Mouse (Mus musculus): ENCODE results near the gene Hist1h3b. TPM values are rescaled to one million over a fixed set of nuclear protein-coding genes. Genes with fewer than 3 reads are reported as not detected.

Hist1h3b gene
- polyA plus RNA-seq, 2 experiments, result 6.5 to 52.4 TPM

GRCm38 (mm10) chr13:23756790-23757189 lies 4.7 kb downstream of the Hist1h3b start, which contains the start of gene Hist1h4b:
Gene Hist1h4b (plus strand): TSS chr13:23757013.
- no peaks in the 10 kb centered on the region for H3K9me3 ChIP-seq (ENCODE audit: control insufficient read depth, low read length)
- no peaks in the 10 kb centered on the region for H3K36me3 ChIP-seq (ENCODE audit: control insufficient read depth, insufficient read depth, low read length)
- TF ChIP-seq POLR2A (IDR thresholded peaks at IDR 0.05; ENCODE audit: borderline replicate concordance, extremely low read depth, insufficient read depth, insufficient read length), result peak; percentile 70; the same call in 1 of the 2 replicates
- H3K4me1 ChIP-seq (ENCODE audit: control insufficient read depth, insufficient read depth, low read length), result peaks cover 16% of the 10 kb centered on the region
- under 1% methylated on average over 15 of the region's 22 CpGs for WGBS
- no peaks in the 10 kb centered on the region for H3K27me3 ChIP-seq (ENCODE audit: control insufficient read depth, insufficient read depth, low read length)
- H3K4me3 ChIP-seq (replicated peaks; ENCODE audit: low read length), result peak within 1 kb of the TSS; percentile 40
- peak; percentile 100 for DNase-seq (ENCODE audit: low spot score)
- H3K27ac ChIP-seq (replicated peaks; ENCODE audit: low read depth, low read length), result peak within 1 kb of the TSS; percentile 93
- H3K4me2 ChIP-seq (replicated peaks; ENCODE audit: low read depth, low read length, severe bottlenecking), result peak within 1 kb of the TSS; percentile 82
- H3K9ac ChIP-seq (ENCODE audit: low read depth, low read length, severe bottlenecking), result peak within 1 kb of the TSS; percentile 56
- peak; percentile 72 for ATAC-seq (ENCODE audit: low FRiP score, low read depth)

GRCm38 (mm10) chr13:23757211-23757773 lies 5.2 kb downstream of the Hist1h3b start:
- Histone ChIP-seq H3K27me3 (ENCODE audit: control insufficient read depth, insufficient read depth, low read length) (no peaks in the 10 kb centered on the region), H3K4me2 (replicated peaks; ENCODE audit: low read depth, low read length, severe bottlenecking) (peak overlapping the region; percentile 82), H3K4me3 (replicated peaks; ENCODE audit: low read length) (peak overlapping the region; percentile 40), H3K9ac (ENCODE audit: low read depth, low read length, severe bottlenecking) (peak overlapping the region; percentile 56), H3K36me3 (ENCODE audit: control insufficient read depth, insufficient read depth, low read length) (no peaks in the 10 kb centered on the region), H3K4me1 (ENCODE audit: control insufficient read depth, insufficient read depth, low read length) (peaks cover 16% of the 10 kb centered on the region), H3K27ac (replicated peaks; ENCODE audit: low read depth, low read length) (peak overlapping the region; percentile 93), H3K9me3 (ENCODE audit: control insufficient read depth, low read length) (no peaks in the 10 kb centered on the region)
- DNase-seq (ENCODE audit: low spot score), result peak; percentile 57
- 2% methylated on average over 15 of the region's 23 CpGs for WGBS
- peak; percentile 12 for ATAC-seq (ENCODE audit: low FRiP score, low read depth)
- 0 out of 2 replicates have a peak, but pooled peaks have one; percentile 2 for TF ChIP-seq POLR2A (IDR thresholded peaks at IDR 0.05; ENCODE audit: borderline replicate concordance, extremely low read depth, insufficient read depth, insufficient read length)

- DNase-seq (ENCODE audit: low spot score) (no peak), ATAC-seq (ENCODE audit: low FRiP score, low read depth) (no peak)
- Histone ChIP-seq H3K4me3 (replicated peaks; ENCODE audit: low read length) (0 out of 2 replicates have a peak overlapping the region, but pooled peaks have one; percentile 40), H3K27me3 (ENCODE audit: control insufficient read depth, insufficient read depth, low read length) (no peaks in the 10 kb centered on the region), H3K27ac (replicated peaks; ENCODE audit: low read depth, low read length) (no peak overlapping the region; the same call in 1 of the 2 replicates), H3K4me2 (replicated peaks; ENCODE audit: low read depth, low read length, severe bottlenecking) (0 out of 2 replicates have a peak overlapping the region, but pooled peaks have one; percentile 4), H3K9ac (ENCODE audit: low read depth, low read length, severe bottlenecking) (no peak overlapping the region; the same call in 1 of the 2 replicates), H3K4me1 (ENCODE audit: control insufficient read depth, insufficient read depth, low read length) (peaks cover 15% of the 10 kb centered on the region), H3K9me3 (ENCODE audit: control insufficient read depth, low read length) (no peaks in the 10 kb centered on the region), H3K36me3 (ENCODE audit: control insufficient read depth, insufficient read depth, low read length) (no peaks in the 10 kb centered on the region)
- no peak for TF ChIP-seq POLR2A (IDR thresholded peaks at IDR 0.05; ENCODE audit: borderline replicate concordance, extremely low read depth, insufficient read depth, insufficient read length)
- 46% methylated on average over 3 of the region's 3 CpGs for WGBS
Observed at GRCm38 (mm10) chr13:23757921-23758320, 5.9 kb downstream of the Hist1h3b start.

- TF ChIP-seq POLR2A (IDR thresholded peaks at IDR 0.05; ENCODE audit: borderline replicate concordance, extremely low read depth, insufficient read depth, insufficient read length), result no peak
- Histone ChIP-seq H3K36me3 (ENCODE audit: control insufficient read depth, insufficient read depth, low read length) (no peaks in the 10 kb centered on the region), H3K9me3 (ENCODE audit: control insufficient read depth, low read length) (no peaks in the 10 kb centered on the region), H3K27ac (replicated peaks; ENCODE audit: low read depth, low read length) (0 out of 2 replicates have a peak overlapping the region, but pooled peaks have one; percentile 10), H3K27me3 (ENCODE audit: control insufficient read depth, insufficient read depth, low read length) (no peaks in the 10 kb centered on the region), H3K4me2 (replicated peaks; ENCODE audit: low read depth, low read length, severe bottlenecking) (no peak overlapping the region), H3K9ac (ENCODE audit: low read depth, low read length, severe bottlenecking) (no peak overlapping the region), H3K4me1 (ENCODE audit: control insufficient read depth, insufficient read depth, low read length) (peaks cover 22% of the 10 kb centered on the region), H3K4me3 (replicated peaks; ENCODE audit: low read length) (no peak overlapping the region)
- ATAC-seq (ENCODE audit: low FRiP score, low read depth) (no peak), DNase-seq (ENCODE audit: low spot score) (no peak)
- 79% methylated on average over 3 of the region's 3 CpGs for WGBS
Observed at GRCm38 (mm10) chr13:23759251-23759771, 7.2 kb downstream of the Hist1h3b start.

GRCm38 (mm10) chr13:23759916-23760239 lies 7.8 kb downstream of the Hist1h3b start:
- TF ChIP-seq POLR2A (IDR thresholded peaks at IDR 0.05; ENCODE audit: borderline replicate concordance, extremely low read depth, insufficient read depth, insufficient read length), result no peak
- peak overlapping the region; percentile 52 for H3K4me3 ChIP-seq (replicated peaks; ENCODE audit: low read length)
- WGBS, result 74% methylated on average over 1 of the region's 1 CpGs
- H3K36me3 ChIP-seq (ENCODE audit: control insufficient read depth, insufficient read depth, low read length), result no peaks in the 10 kb centered on the region
- H3K27ac ChIP-seq (replicated peaks; ENCODE audit: low read depth, low read length), result peak overlapping the region; percentile 94; the same call in 1 of the 2 replicates
- no peak for DNase-seq (ENCODE audit: low spot score)
- ATAC-seq (ENCODE audit: low FRiP score, low read depth), result no peak
- no peaks in the 10 kb centered on the region for H3K9me3 ChIP-seq (ENCODE audit: control insufficient read depth, low read length)
- H3K4me1 ChIP-seq (ENCODE audit: control insufficient read depth, insufficient read depth, low read length), result peaks cover 24% of the 10 kb centered on the region
- no peaks in the 10 kb centered on the region for H3K27me3 ChIP-seq (ENCODE audit: control insufficient read depth, insufficient read depth, low read length)
- no peak overlapping the region for H3K9ac ChIP-seq (ENCODE audit: low read depth, low read length, severe bottlenecking)
- peak overlapping the region; percentile 85 for H3K4me2 ChIP-seq (replicated peaks; ENCODE audit: low read depth, low read length, severe bottlenecking)

All from limb, embryonic 14.5 days (tissue).